Mouse (Mus musculus): ENCODE results near the gene Spint5. TPM values are rescaled to one million over a fixed set of nuclear protein-coding genes. Genes with fewer than 3 reads are reported as not detected.

The Spint5 gene
- polyA plus RNA-seq, 1 experiment from 2014 or later, result not detected

DNA sequence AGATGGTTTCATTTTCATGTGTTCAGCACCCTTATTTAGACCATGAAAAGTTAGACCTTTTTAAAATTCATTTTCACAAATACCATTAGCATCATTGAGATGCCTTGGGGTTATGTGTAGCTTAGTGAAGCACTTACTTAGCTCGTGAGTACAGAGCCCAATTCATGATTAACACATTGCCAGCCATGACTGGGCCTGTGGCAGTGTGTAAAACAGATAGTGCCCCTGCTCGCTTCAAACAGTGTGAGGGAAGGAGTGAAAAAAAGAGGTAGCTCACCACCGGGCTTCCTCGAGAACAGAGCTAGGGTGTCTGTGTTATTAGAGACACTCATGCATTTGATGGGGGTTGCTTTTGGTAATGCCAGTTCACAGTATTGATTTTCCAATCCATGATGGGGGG lies 33.1 kb downstream of the Spint5 start:
- ATAC-seq (ENCODE audit: low read depth), result no peak
- Histone ChIP-seq H3K27ac (ENCODE audit: low read depth, low read length) (no peak overlapping the region), H3K36me3 (ENCODE audit: control insufficient read depth, insufficient read depth, low read length) (peaks cover 23% of the 10 kb centered on the region; the same call in 1 of the 2 replicates), H3K4me3 (ENCODE audit: low read depth, low read length) (no peak overlapping the region), H3K27me3 (ENCODE audit: control insufficient read depth, insufficient read depth, low read length) (no peaks in the 10 kb centered on the region; the same call in 1 of the 2 replicates), H3K9ac (replicated peaks; ENCODE audit: low read depth, low read length) (no peak overlapping the region), H3K9me3 (ENCODE audit: control insufficient read depth, low read length) (no peaks in the 10 kb centered on the region), H3K4me1 (ENCODE audit: control insufficient read depth, insufficient read depth, low read length) (peaks cover 21% of the 10 kb centered on the region), H3K4me2 (ENCODE audit: low read depth, low read length) (no peak overlapping the region)
- WGBS, result 88% methylated on average over 4 of the region's 4 CpGs

DNA sequence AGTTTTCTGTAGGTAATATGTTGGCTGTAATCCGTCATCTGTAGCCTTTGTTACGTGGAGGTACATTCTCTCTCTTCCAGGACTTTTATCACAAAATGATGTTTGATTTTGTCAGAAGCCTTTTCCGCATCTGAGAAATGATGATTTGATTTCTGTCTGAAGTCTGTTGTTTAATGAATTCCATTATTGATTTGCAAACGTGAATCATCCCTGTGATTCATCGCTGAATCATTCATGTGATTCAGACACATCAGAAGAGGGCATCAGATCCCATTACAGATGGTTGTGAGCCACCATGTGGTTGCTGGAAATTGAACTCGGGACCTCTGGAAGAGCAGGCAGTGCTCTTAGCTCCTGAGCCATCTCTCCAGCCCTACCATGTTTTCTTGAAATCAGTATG lies 33.9 kb downstream of the Spint5 start:
- Histone ChIP-seq H3K27ac (ENCODE audit: low read depth, low read length) (no peak overlapping the region), H3K4me3 (ENCODE audit: low read depth, low read length) (no peak overlapping the region), H3K4me2 (ENCODE audit: low read depth, low read length) (no peak overlapping the region), H3K4me1 (ENCODE audit: control insufficient read depth, insufficient read depth, low read length) (peaks cover 21% of the 10 kb centered on the region), H3K9ac (replicated peaks; ENCODE audit: low read depth, low read length) (no peak overlapping the region), H3K9me3 (ENCODE audit: control insufficient read depth, low read length) (no peaks in the 10 kb centered on the region), H3K36me3 (ENCODE audit: control insufficient read depth, insufficient read depth, low read length) (peaks cover 28% of the 10 kb centered on the region), H3K27me3 (ENCODE audit: control insufficient read depth, insufficient read depth, low read length) (no peaks in the 10 kb centered on the region; the same call in 1 of the 2 replicates)
- WGBS, result 95% methylated on average over 6 of the region's 6 CpGs
- no peak for ATAC-seq (ENCODE audit: low read depth)

DNA sequence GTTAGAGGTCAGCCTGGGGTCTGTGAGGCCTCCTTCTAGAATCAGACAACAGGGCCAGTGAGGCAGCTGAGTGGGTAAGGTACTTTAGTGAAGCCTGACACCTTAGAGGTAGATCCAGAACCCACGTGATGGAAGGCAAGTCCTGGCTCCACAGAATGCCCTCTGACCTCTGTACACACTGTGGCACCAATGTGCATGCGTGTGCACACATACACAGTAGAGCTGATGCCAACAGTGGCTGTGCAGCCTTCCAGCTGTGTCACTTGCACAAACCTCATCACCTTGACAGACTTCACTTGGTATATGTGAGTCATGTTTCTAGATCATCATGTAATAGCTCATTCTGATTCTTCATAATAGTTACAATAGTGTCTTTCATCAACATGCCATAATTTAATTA lies 37.3 kb downstream of the Spint5 start:
- Histone ChIP-seq H3K27me3 (ENCODE audit: control insufficient read depth, insufficient read depth, low read length) (no peaks in the 10 kb centered on the region), H3K27ac (ENCODE audit: low read depth, low read length) (no peak overlapping the region)
- WGBS, result 94% methylated on average over 2 of the region's 2 CpGs

DNA sequence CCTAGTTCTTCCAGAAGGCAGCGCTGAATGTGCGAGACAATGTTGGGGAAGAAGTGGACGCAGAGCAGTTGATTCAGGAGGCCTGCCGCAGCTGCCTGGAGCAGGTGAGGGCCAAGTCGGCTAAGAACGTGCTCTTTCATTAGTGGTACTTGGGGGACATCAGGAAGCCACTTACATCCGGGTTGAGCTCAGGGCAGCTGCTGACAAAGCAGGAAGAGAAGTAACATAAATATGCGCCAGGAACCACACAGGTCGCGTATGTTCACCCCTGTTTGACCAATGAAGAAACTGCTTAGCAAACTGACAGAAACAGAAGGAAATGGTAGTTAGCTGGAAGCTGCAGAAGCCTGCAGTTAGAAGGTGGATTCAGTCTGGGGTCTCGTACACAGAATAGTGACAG lies 39.0 kb downstream of the Spint5 start:
- 87% methylated on average over 11 of the region's 11 CpGs for WGBS
- no peaks in the 10 kb centered on the region for H3K9me3 ChIP-seq (ENCODE audit: control insufficient read depth, low read length)
- no peak for ATAC-seq (ENCODE audit: low read depth)
- peaks cover 62% of the 10 kb centered on the region for H3K36me3 ChIP-seq (ENCODE audit: control insufficient read depth, insufficient read depth, low read length)
- no peak overlapping the region for H3K4me3 ChIP-seq (ENCODE audit: low read depth, low read length)
- H3K27me3 ChIP-seq (ENCODE audit: control insufficient read depth, insufficient read depth, low read length), result no peaks in the 10 kb centered on the region
- no peak overlapping the region for H3K9ac ChIP-seq (replicated peaks; ENCODE audit: low read depth, low read length)
- H3K4me1 ChIP-seq (ENCODE audit: control insufficient read depth, insufficient read depth, low read length), result no peaks in the 10 kb centered on the region
- no peak overlapping the region for H3K4me2 ChIP-seq (ENCODE audit: low read depth, low read length)
- no peak overlapping the region for H3K27ac ChIP-seq (ENCODE audit: low read depth, low read length)

More for the DNA sequence above, 37.3 kb downstream of the Spint5 start:
- no peak overlapping the region for H3K4me2 ChIP-seq (ENCODE audit: low read depth, low read length)
- peaks cover 4% of the 10 kb centered on the region; the same call in 1 of the 2 replicates for H3K4me1 ChIP-seq (ENCODE audit: control insufficient read depth, insufficient read depth, low read length)
- no peak overlapping the region for H3K9ac ChIP-seq (replicated peaks; ENCODE audit: low read depth, low read length)
- no peak for ATAC-seq (ENCODE audit: low read depth)
- H3K36me3 ChIP-seq (ENCODE audit: control insufficient read depth, insufficient read depth, low read length), result peaks cover 60% of the 10 kb centered on the region
- no peaks in the 10 kb centered on the region for H3K9me3 ChIP-seq (ENCODE audit: control insufficient read depth, low read length)
- no peak overlapping the region for H3K4me3 ChIP-seq (ENCODE audit: low read depth, low read length)

DNA sequence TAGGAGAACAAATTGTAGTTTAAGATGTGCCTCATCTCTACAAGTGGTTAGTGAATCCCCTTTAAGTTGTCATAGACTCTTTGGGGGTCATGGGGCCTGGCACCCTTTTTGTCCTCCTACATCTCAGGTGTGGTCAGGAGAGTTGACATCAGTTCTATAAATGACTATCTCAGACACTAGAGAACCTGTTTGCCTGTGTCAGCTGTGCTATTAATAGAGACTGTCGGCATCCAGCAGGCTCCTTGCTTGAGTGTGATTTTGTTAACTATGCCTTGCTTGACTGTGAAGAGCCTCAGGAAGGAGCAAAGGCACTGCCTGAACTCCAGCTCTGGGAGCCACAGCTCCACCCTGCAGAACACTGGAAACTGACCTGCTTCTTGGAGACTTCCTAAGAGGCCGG lies 39.7 kb downstream of the Spint5 start:
- no peaks in the 10 kb centered on the region for H3K4me1 ChIP-seq (ENCODE audit: control insufficient read depth, insufficient read depth, low read length)
- no peak for ATAC-seq (ENCODE audit: low read depth)
- no peak overlapping the region for H3K4me3 ChIP-seq (ENCODE audit: low read depth, low read length)
- no peak overlapping the region for H3K9ac ChIP-seq (replicated peaks; ENCODE audit: low read depth, low read length)
- no peaks in the 10 kb centered on the region for H3K9me3 ChIP-seq (ENCODE audit: control insufficient read depth, low read length)
- H3K36me3 ChIP-seq (ENCODE audit: control insufficient read depth, insufficient read depth, low read length), result peaks cover 62% of the 10 kb centered on the region
- H3K27ac ChIP-seq (ENCODE audit: low read depth, low read length), result no peak overlapping the region
- no peak overlapping the region for H3K4me2 ChIP-seq (ENCODE audit: low read depth, low read length)
- 85% methylated on average over 2 of the region's 2 CpGs for WGBS
- H3K27me3 ChIP-seq (ENCODE audit: control insufficient read depth, insufficient read depth, low read length), result no peaks in the 10 kb centered on the region

DNA sequence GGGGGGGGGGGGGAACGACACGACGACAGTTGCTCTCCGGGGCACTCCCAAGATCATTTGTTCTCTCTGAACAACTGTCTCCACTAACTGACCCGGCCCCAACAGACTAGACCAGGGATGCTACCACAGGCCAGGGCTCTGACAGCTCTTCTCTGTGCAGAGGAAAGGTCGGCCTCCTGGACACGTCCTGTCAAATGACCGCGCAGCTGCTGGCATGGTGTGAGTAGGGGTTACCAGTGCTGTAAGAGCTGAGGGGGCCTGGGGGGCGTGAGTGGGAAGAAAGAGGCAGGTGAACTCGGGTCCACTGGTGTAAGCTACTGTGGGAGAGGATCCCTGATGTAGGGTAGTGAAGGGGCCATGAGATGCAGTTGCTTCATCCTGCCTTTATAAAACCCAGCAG lies 42.7 kb downstream of the Spint5 start:
- no peak for ATAC-seq (ENCODE audit: low read depth)
- H3K27me3 ChIP-seq (ENCODE audit: control insufficient read depth, insufficient read depth, low read length), result no peaks in the 10 kb centered on the region
- no peak overlapping the region for H3K27ac ChIP-seq (ENCODE audit: low read depth, low read length)
- no peak overlapping the region for H3K4me2 ChIP-seq (ENCODE audit: low read depth, low read length)
- peaks cover 66% of the 10 kb centered on the region for H3K36me3 ChIP-seq (ENCODE audit: control insufficient read depth, insufficient read depth, low read length)
- H3K4me1 ChIP-seq (ENCODE audit: control insufficient read depth, insufficient read depth, low read length), result no peaks in the 10 kb centered on the region
- no peaks in the 10 kb centered on the region for H3K9me3 ChIP-seq (ENCODE audit: control insufficient read depth, low read length)
- H3K4me3 ChIP-seq (ENCODE audit: low read depth, low read length), result no peak overlapping the region
- H3K9ac ChIP-seq (replicated peaks; ENCODE audit: low read depth, low read length), result no peak overlapping the region
- 90% methylated on average over 10 of the region's 11 CpGs for WGBS

DNA sequence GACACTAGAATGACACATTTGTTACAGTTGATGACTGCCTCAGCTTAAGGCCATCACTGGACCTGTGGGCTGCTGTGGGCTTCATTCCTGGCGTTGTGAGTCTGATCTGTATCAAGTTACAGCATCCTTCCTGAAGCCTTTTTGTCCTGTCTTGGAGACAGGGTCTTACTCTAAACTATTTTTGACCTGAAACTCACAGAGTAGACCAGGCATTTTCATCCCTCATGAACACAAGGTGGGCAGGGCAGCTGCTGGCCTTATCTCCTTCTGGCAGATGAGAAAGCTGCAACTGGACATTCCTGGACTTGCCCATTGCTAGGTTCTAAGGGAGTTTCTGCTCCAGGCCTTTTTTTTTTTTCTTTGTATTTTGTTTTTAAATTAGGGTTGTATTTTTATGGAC lies 43.6 kb downstream of the Spint5 start:
- Histone ChIP-seq H3K9ac (replicated peaks; ENCODE audit: low read depth, low read length) (no peak overlapping the region), H3K4me1 (ENCODE audit: control insufficient read depth, insufficient read depth, low read length) (no peaks in the 10 kb centered on the region), H3K27ac (ENCODE audit: low read depth, low read length) (no peak overlapping the region), H3K9me3 (ENCODE audit: control insufficient read depth, low read length) (no peaks in the 10 kb centered on the region), H3K27me3 (ENCODE audit: control insufficient read depth, insufficient read depth, low read length) (no peaks in the 10 kb centered on the region), H3K4me2 (ENCODE audit: low read depth, low read length) (no peak overlapping the region), H3K36me3 (ENCODE audit: control insufficient read depth, insufficient read depth, low read length) (peaks cover 67% of the 10 kb centered on the region), H3K4me3 (ENCODE audit: low read depth, low read length) (no peak overlapping the region)
- no peak for ATAC-seq (ENCODE audit: low read depth)
- 76% methylated on average over 1 of the region's 1 CpGs for WGBS

DNA sequence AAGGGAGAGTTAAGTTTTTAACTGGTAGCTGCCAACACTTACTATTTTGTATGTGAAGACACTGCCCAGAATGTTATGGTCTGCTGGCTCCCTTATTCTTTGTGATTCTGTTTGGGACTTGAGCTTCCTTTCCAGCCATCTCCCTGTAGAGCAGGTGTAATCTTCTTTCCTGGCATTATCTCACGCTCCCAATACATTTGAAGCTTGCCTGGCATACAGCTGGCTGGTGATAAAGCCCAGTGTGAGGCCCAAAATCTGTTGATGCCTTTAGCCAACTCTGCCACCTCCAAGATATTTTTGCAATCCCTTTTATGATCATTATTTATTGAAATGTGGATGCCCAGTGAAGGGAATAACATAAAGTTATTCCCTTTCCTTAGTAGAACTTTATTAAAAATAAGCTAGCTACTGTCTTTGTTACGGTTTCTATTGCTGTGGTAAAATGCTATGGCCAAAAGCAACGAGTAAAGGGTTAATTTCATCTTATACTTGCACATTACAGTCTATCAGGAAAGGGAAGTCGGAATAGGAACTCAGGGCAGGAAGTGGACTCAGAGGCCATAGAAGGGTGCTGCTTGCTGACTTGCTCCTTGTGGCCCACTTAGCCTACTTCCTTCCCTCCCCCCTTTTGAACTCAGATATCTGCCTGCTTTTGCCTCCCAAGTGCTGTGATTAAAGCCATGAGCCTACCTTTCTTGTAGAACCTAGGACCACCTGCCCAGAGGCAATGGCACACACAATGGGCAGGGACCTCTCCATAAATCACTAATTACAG lies 45.1 kb downstream of the Spint5 start:
- WGBS, result 93% methylated on average over 4 of the region's 4 CpGs
- H3K4me3 ChIP-seq (ENCODE audit: low read depth, low read length), result no peak overlapping the region
- H3K4me2 ChIP-seq (ENCODE audit: low read depth, low read length), result no peak overlapping the region
- H3K27me3 ChIP-seq (ENCODE audit: control insufficient read depth, insufficient read depth, low read length), result no peaks in the 10 kb centered on the region
- H3K27ac ChIP-seq (ENCODE audit: low read depth, low read length), result no peak overlapping the region
- no peaks in the 10 kb centered on the region for H3K4me1 ChIP-seq (ENCODE audit: control insufficient read depth, insufficient read depth, low read length)
- H3K9ac ChIP-seq (replicated peaks; ENCODE audit: low read depth, low read length), result no peak overlapping the region
- H3K36me3 ChIP-seq (ENCODE audit: control insufficient read depth, insufficient read depth, low read length), result peaks cover 58% of the 10 kb centered on the region
- no peak for ATAC-seq (ENCODE audit: low read depth)
- no peaks in the 10 kb centered on the region for H3K9me3 ChIP-seq (ENCODE audit: control insufficient read depth, low read length)

DNA sequence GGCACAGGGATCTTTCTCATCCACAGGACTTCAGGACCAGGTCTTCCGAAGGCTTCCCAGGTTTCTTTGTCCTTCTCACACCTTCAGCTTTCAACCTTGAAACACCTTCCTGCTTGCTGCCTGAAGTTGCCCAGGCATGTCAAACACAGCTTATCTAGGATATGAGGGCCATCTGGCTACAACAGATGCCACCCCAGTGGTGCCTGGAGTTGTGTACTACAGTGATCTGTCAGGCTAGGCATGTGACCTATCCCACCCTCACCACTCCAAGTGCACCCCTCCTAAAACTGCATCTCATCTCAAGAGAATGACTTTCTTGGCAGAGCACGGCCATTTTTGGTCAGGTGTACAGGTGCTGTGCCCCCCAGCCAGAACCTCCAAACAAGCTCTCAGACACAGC lies 46.4 kb downstream of the Spint5 start:
- Histone ChIP-seq H3K9me3 (ENCODE audit: control insufficient read depth, low read length) (no peaks in the 10 kb centered on the region), H3K4me2 (ENCODE audit: low read depth, low read length) (no peak overlapping the region), H3K27me3 (ENCODE audit: control insufficient read depth, insufficient read depth, low read length) (no peaks in the 10 kb centered on the region), H3K4me3 (ENCODE audit: low read depth, low read length) (no peak overlapping the region), H3K36me3 (ENCODE audit: control insufficient read depth, insufficient read depth, low read length) (peaks cover 51% of the 10 kb centered on the region), H3K4me1 (ENCODE audit: control insufficient read depth, insufficient read depth, low read length) (no peaks in the 10 kb centered on the region), H3K9ac (replicated peaks; ENCODE audit: low read depth, low read length) (no peak overlapping the region), H3K27ac (ENCODE audit: low read depth, low read length) (no peak overlapping the region)
- 98% methylated on average over 2 of the region's 2 CpGs for WGBS
- no peak for ATAC-seq (ENCODE audit: low read depth)
